Mouse (Mus musculus): ENCODE measurements at regions not wholly inside any gene's neighbourhood (a gene's known extent, or its start where the extent isn't known, plus 50 kb on each side); places are given as distances from the start of the nearest gene placed in this dataset.

DNA sequence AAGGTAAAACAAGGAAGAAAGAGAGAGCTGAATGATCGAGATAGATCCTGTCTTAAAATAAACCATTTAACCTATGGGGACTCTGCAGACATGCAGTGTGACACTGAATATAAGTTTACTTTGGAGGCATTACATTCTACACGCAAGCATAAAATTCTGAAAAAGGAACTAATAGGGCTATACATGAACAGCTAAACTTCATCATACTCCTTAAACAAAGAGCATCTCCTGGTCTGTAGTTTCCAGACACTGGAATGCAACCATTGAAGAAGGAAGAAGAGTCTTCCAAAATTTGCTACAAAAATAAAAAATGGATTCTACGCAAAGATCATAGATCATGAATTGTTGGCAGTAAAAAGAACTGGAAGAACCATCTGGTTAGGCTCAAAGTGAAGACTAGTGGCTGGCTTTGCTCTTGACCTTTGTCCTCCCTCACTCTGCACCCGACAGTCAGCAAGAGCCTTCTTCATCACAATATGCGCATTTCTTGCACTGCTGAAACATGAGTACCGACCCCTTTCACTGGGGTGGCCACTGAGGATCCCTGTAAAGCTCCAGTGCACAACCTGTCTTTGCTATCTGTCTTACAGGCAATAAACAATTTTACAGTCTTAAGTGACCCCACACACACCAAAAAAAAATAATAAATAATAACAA lies 112.2 kb upstream of the BC052040 start:
- TF ChIP-seq POLR2A (IDR thresholded peaks at IDR 0.05; ENCODE audit: borderline replicate concordance, extremely low read depth, insufficient read depth, insufficient read length, poor library complexity, severe bottlenecking), result no peak
- TF ChIP-seq CTCF (IDR thresholded peaks at IDR 0.05; ENCODE audit: borderline replicate concordance, extremely low read depth, insufficient read depth, insufficient read length), result no peak

Measured in brain, embryonic 14.5 days (tissue).